Mouse (Mus musculus) stomach, postnatal 0 days (tissue): Measurements from ENCODE around the gene Saal1.

Experiments used
- CTCF ChIP-seq: IDR thresholded peaks from 2 replicates; pipeline ENCODE4 v1.5.1; 2016; ENCODE audit warnings: antibody characterized with exemption, low read depth, mild to moderate bottlenecking, moderate library complexity
- EP300 ChIP-seq: optimal IDR thresholded peaks from 2 replicates; pipeline ENCODE3; 2016; ENCODE audit warnings: antibody characterized with exemption

GRCm38 (mm10) chr7:46723354-46723753 is 12.9 kb upstream of the Saal1 start:
- TF ChIP-seq CTCF (no peak), EP300 (no peak)
